Mouse (Mus musculus) lung, postnatal 0 days (tissue): ENCODE data around the gene Sync.

ENCODE experiments used
- CTCF ChIP-seq: IDR thresholded peaks from 2 replicates; pipeline ENCODE4 v1.5.1; 2016; ENCODE audit warnings: antibody characterized with exemption, mild to moderate bottlenecking
- EP300 ChIP-seq: IDR thresholded peaks from 2 replicates; pipeline ENCODE4 v1.6.1; 2016; ENCODE audit warnings: antibody characterized with exemption, mild to moderate bottlenecking, control low read depth

DNA sequence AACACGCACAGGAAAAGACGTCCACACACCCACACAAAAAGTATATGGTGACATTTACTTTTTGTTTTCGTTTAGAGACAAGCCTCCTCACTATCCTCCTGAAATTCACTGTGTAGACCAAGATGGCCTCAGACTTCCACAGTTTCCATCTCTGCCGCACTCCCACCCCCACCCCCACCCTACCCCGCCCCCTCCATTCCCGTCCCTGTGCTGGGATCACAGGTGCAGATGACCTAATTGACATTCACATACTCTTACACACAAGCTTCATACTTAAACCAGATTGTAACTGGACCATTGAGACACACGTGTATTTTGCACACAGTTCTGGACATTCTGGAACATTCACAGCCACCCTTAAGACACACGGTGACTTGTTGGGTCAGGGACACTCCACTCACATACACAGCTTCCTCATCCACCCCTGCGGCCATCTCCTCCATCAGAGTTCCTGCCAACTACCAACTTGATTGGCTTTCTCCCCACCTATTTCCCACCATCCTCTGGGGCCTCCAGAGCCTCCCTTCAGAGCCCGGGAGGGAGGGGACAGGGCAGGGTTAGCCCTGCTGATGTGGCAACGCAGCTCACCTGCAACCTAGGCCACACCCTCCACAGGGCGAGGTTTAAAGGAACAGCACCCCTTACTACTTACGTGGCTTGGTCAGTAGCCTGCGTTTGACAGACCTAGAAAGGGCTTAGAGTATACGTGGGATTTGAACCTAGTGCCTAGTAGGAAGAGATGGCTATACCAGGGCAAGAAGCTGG, 15.2 kb upstream of the Sync start:
- no peak for TF ChIP-seq CTCF
- TF ChIP-seq EP300 = no peak
